Mouse (Mus musculus) megakaryocyte, embryonic 14.5 days (primary cell): ENCODE results near the gene Ralgapa2.

Experiments used
- FLI1 ChIP-seq: IDR thresholded peaks from 2 replicates; pipeline ENCODE4 v1.6.1; 2012; ENCODE audit warnings: low read length, inconsistent platforms, mixed read lengths
- GATA1 ChIP-seq: IDR thresholded peaks from 3 replicates; pipeline ENCODE4 v1.6.1; 2012; ENCODE audit warnings: mixed read lengths, low read length, inconsistent platforms, borderline replicate concordance

DNA sequence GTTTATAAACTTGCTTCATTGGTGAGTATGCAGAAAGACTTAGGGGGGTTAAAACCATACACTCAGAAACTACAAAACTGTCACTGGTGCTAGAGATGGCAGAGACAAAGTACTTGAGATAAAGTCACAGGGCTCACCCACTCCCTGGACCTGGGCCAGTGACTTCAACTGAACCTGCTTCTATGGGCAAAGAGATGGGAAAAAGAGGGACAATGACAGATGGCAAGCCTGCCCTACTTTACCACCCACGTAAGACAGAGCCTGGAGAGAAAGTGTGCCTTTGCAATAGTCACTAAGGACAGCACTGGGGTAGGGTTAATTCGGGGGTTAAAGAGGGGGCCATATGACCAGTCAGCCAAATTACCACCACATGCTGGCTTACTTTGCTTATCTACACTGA lies 148.7 kb downstream of the Ralgapa2 start:
- TF ChIP-seq GATA1 (no peak), FLI1 (no peak)
